Mouse (Mus musculus) embryonic facial prominence, embryonic 15.5 days (tissue): ENCODE results near the gene Dnajc8. TPM values are rescaled to one million over a fixed set of nuclear protein-coding genes. Genes with fewer than 3 reads are reported as not detected.

Experiments
- ATAC-seq: fragments of 200-750 bp; cut with Nextera tagmentation; 2 replicates; pipeline ENCODE4 v1.8.0; 2017; ENCODE audit warnings: low read depth, moderate TSS enrichment; ENCODE audit not compliant: insufficient number of reproducible peaks, low FRiP score, low TSS enrichment
- H3K27ac ChIP-seq: fragments of 300-500 bp; sonication (generic); replicated peaks from 2 replicates; pipeline ENCODE4 v1.5.1; 2015; ENCODE audit warnings: mild to moderate bottlenecking, inconsistent platforms
- H3K27me3 ChIP-seq: fragments of 300-500 bp; sonication (generic); 2 replicates; pipeline ENCODE4 v1.6.1; 2015; ENCODE audit warnings: inconsistent platforms
- H3K36me3 ChIP-seq: fragments of 300-500 bp; sonication (generic); 2 replicates; pipeline ENCODE4 v1.6.1; 2015; ENCODE audit warnings: mild to moderate bottlenecking, inconsistent platforms
- H3K4me1 ChIP-seq: fragments of 300-500 bp; sonication (generic); 2 replicates; pipeline ENCODE4 v1.6.1; 2015; ENCODE audit warnings: inconsistent platforms
- H3K4me2 ChIP-seq: fragments of 300-500 bp; sonication (generic); replicated peaks from 2 replicates; pipeline ENCODE4 v1.6.1; 2015; ENCODE audit warnings: mild to moderate bottlenecking, inconsistent platforms
- H3K4me3 ChIP-seq: fragments of 300-500 bp; sonication (generic); replicated peaks from 2 replicates; pipeline ENCODE4 v1.5.1; 2015; ENCODE audit warnings: mild to moderate bottlenecking, inconsistent platforms
- H3K9ac ChIP-seq: fragments of 300-500 bp; sonication (generic); 2 replicates; pipeline ENCODE4 v1.6.1; 2015; ENCODE audit warnings: inconsistent platforms
- H3K9me3 ChIP-seq: fragments of 300-500 bp; sonication (generic); replicated peaks from 2 replicates; pipeline ENCODE4 v1.6.1; 2016; ENCODE audit warnings: inconsistent platforms
- WGBS: fragments of 180-500 bp; shearing (Covaris S2); methylation state at CpG from one replicate; pipeline ENCODE4 v1.1.7; 2015; 5-methylcytosine and 5-hydroxymethylcytosine counted together
- polyA plus RNA-seq: library from polyadenylated mRNA; unstranded; fragments of >200 nt; fragmentation: Nextera tagmentation; extraction: Ambion mirVana; gene quantifications from 2 replicates; pipeline ENCODE4 v1.2.1, GENCODE M21; 2015

The Dnajc8 gene
- polyA plus RNA-seq, 1 experiment from 2014 or later = 149 TPM

- H3K9ac ChIP-seq = no peak overlapping the region
- H3K9me3 ChIP-seq = no peaks in the 10 kb centered on the region
- ATAC-seq = no peak
- H3K4me1 ChIP-seq = peaks cover 14% of the 10 kb centered on the region
- no peaks in the 10 kb centered on the region for H3K27me3 ChIP-seq
- H3K27ac ChIP-seq = no peak overlapping the region
- H3K36me3 ChIP-seq = no peaks in the 10 kb centered on the region
- H3K4me3 ChIP-seq = no peak overlapping the region
- H3K4me2 ChIP-seq = no peak overlapping the region
- WGBS = 79% methylated on average over 8 of the region's 8 CpGs
These were observed 17.3 kb upstream of the Dnajc8 start for GRCm38 (mm10) chr4:132518066-132518465.

DNA sequence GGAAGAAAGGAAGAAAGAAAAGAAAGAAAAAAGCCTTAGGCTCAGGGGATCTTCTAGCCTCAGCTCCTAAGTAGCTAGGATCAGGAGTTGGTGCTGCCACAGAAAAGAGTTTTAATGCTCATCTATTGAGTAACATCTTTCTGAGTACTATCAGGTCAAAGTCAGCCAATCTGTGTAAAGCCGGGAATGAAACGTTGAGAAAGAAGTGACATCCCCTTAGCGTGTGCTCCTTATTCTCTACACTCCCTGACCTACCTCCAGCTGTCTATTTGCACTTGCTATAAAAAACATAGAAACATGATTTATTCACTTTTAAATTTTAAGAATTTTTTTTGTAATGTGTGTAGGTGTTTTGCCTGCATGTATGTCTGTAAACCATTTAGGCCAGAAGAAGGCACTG lies 16.2 kb upstream of the Dnajc8 start:
- no peak overlapping the region for H3K27ac ChIP-seq
- no peak overlapping the region for H3K4me2 ChIP-seq
- H3K9ac ChIP-seq = no peak overlapping the region
- H3K27me3 ChIP-seq = no peaks in the 10 kb centered on the region
- no peaks in the 10 kb centered on the region for H3K9me3 ChIP-seq
- no peak for ATAC-seq
- no peaks in the 10 kb centered on the region for H3K36me3 ChIP-seq
- peaks cover 10% of the 10 kb centered on the region for H3K4me1 ChIP-seq
- no peak overlapping the region for H3K4me3 ChIP-seq
- WGBS = 92% methylated on average over 3 of the region's 3 CpGs

- Histone ChIP-seq H3K9me3 (no peaks in the 10 kb centered on the region), H3K4me2 (no peak overlapping the region), H3K27me3 (no peaks in the 10 kb centered on the region), H3K4me3 (no peak overlapping the region), H3K9ac (no peak overlapping the region), H3K4me1 (peaks cover 11% of the 10 kb centered on the region; the same call in 1 of the 2 replicates), H3K36me3 (0 out of 2 replicates have a peak, but pooled peaks cover under 1% of the 10 kb centered on the region), H3K27ac (peak overlapping the region; percentile 73)
- 17% methylated on average over 11 of the region's 11 CpGs for WGBS
- ATAC-seq = no peak
These were observed 11.0 kb upstream of the Dnajc8 start for GRCm38 (mm10) chr4:132524321-132524741.

GRCm38 (mm10) chr4:132524808-132525207 lies 10.5 kb upstream of the Dnajc8 start:
- Histone ChIP-seq H3K27ac (peak overlapping the region; percentile 73), H3K27me3 (no peaks in the 10 kb centered on the region), H3K9ac (no peak overlapping the region), H3K4me2 (no peak overlapping the region), H3K4me3 (no peak overlapping the region), H3K36me3 (0 out of 2 replicates have a peak, but pooled peaks cover 4% of the 10 kb centered on the region), H3K9me3 (no peaks in the 10 kb centered on the region), H3K4me1 (peaks cover 11% of the 10 kb centered on the region; the same call in 1 of the 2 replicates)
- peak; percentile 54 for ATAC-seq
- WGBS = 44% methylated on average over 6 of the region's 6 CpGs

DNA sequence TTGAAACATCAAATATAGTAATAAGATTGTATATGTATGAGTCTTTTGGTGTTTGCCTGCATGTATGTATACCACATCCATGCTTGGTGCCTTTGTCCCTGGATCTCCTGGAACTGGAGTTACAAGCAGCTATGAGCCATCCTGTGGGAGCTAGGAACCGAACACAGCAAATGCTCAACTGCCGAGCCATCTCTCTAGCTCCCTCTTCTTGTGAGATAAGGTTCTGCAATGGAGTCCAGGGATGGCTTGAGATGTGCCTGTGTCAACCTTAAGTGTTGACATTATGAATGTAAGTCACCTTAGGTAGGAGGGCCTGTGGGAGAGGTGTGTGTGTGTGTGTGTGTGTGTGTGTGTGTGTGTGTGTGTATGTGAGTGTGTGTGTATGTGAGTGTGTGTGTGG lies 8.7 kb upstream of the Dnajc8 start:
- H3K9ac ChIP-seq = no peak overlapping the region
- peaks cover 18% of the 10 kb centered on the region for H3K36me3 ChIP-seq
- no peaks in the 10 kb centered on the region for H3K27me3 ChIP-seq
- no peak for ATAC-seq
- H3K4me3 ChIP-seq = no peak overlapping the region
- peaks cover 14% of the 10 kb centered on the region for H3K4me1 ChIP-seq
- H3K9me3 ChIP-seq = no peaks in the 10 kb centered on the region
- no peak overlapping the region for H3K27ac ChIP-seq
- no peak overlapping the region for H3K4me2 ChIP-seq
- 57% methylated on average over 2 of the region's 2 CpGs for WGBS

- no peaks in the 10 kb centered on the region for H3K9me3 ChIP-seq
- H3K4me1 ChIP-seq = peaks cover 25% of the 10 kb centered on the region
- no peak overlapping the region for H3K27ac ChIP-seq
- no peak for ATAC-seq
- no peaks in the 10 kb centered on the region for H3K27me3 ChIP-seq
- no peak overlapping the region for H3K4me2 ChIP-seq
- WGBS = 78% methylated on average over 8 of the region's 8 CpGs
- no peak overlapping the region for H3K4me3 ChIP-seq
- no peak overlapping the region for H3K9ac ChIP-seq
- peaks cover 18% of the 10 kb centered on the region for H3K36me3 ChIP-seq
These were observed 7.3 kb upstream of the Dnajc8 start for GRCm38 (mm10) chr4:132527917-132528522.

- 76% methylated on average over 4 of the region's 4 CpGs for WGBS
These were observed 6.0 kb upstream of the Dnajc8 start for GRCm38 (mm10) chr4:132529344-132529743.

DNA sequence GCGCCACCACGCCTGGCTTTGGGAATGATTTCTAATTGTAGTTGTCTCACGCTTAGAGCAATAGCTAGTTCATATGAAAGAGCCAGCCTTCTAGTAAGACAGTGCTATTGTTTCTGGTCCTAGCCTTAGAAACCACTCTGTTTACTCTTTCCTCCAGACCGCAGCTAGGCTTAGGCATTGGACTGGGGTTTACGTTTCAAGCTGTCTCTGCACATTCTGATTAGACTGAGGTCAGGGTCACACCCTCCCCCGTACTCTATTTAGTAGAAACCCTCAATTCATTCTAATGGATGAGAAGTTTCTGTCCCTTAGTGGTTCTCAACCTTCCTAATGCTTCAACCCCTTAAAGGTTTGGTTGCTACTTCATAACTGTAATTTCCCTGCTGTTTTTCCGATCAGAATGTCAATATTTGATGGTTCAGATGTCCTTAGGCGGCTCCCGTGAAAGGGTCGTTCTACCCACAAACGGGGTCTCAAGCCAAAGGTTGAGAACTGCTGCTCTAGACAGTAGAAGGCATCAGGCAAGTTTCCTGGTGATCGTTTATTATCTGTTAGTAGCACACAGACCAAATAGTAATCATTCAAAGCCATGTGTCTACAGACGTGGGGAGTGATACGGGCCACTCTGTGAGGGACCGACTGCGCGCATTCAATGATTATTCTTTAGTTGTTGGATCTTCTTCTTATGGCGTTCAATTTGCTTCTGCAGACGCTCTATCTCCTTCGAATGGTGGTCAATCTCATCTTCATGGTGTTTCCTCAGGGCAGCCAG lies 5.1 kb upstream of the Dnajc8 start:
- Histone ChIP-seq H3K27me3 (no peaks in the 10 kb centered on the region), H3K4me3 (no peak overlapping the region), H3K27ac (no peak overlapping the region), H3K36me3 (peaks cover 18% of the 10 kb centered on the region), H3K9me3 (no peaks in the 10 kb centered on the region), H3K4me2 (no peak overlapping the region), H3K4me1 (peaks cover 22% of the 10 kb centered on the region), H3K9ac (no peak overlapping the region)
- WGBS = 94% methylated on average over 20 of the region's 20 CpGs
- ATAC-seq = no peak

More at GRCm38 (mm10) chr4:132529344-132529743, 6.0 kb upstream of the Dnajc8 start:
- Histone ChIP-seq H3K27ac (no peak overlapping the region), H3K4me1 (peaks cover 27% of the 10 kb centered on the region), H3K4me2 (no peak overlapping the region), H3K36me3 (peaks cover 18% of the 10 kb centered on the region), H3K4me3 (no peak overlapping the region), H3K27me3 (no peaks in the 10 kb centered on the region), H3K9me3 (no peaks in the 10 kb centered on the region), H3K9ac (no peak overlapping the region)
- ATAC-seq = no peak

- WGBS = 14% methylated on average over 5 of the region's 5 CpGs
- Histone ChIP-seq H3K27me3 (no peaks in the 10 kb centered on the region), H3K9ac (peak overlapping the region; percentile 95), H3K9me3 (no peaks in the 10 kb centered on the region), H3K27ac (peak overlapping the region; percentile 99), H3K4me1 (peaks cover 36% of the 10 kb centered on the region), H3K36me3 (peaks cover 18% of the 10 kb centered on the region), H3K4me2 (peak overlapping the region; percentile 78), H3K4me3 (peak overlapping the region; percentile 84)
- 0 out of 2 replicates have a peak, but pooled peaks have one; percentile 15 for ATAC-seq
These were observed 2.9 kb upstream of the Dnajc8 start for GRCm38 (mm10) chr4:132532496-132532895.

GRCm38 (mm10) chr4:132532981-132533916 lies 2.1 kb upstream of the Dnajc8 start, which contains the start of gene Atpif1:
Gene Atpif1, minus strand, starts transcription at chr4:132533659.
- Histone ChIP-seq H3K9ac (peak within 1 kb of the TSS; percentile 95), H3K36me3 (peaks cover 20% of the 10 kb centered on the region), H3K27ac (peak within 1 kb of the TSS; percentile 99), H3K4me1 (peaks cover 36% of the 10 kb centered on the region), H3K9me3 (no peaks in the 10 kb centered on the region), H3K4me3 (peak within 1 kb of the TSS; percentile 84), H3K4me2 (peak within 1 kb of the TSS; percentile 78), H3K27me3 (no peaks in the 10 kb centered on the region)
- ATAC-seq = peak; percentile 88
- WGBS = under 1% methylated on average over 63 of the region's 63 CpGs

- peaks cover 56% of the 10 kb centered on the region for H3K36me3 ChIP-seq
- no peak overlapping the region for H3K4me2 ChIP-seq
- H3K4me1 ChIP-seq = peaks cover 14% of the 10 kb centered on the region
These were observed 4.1 kb downstream of the Dnajc8 start for GRCm38 (mm10) chr4:132539481-132539880.

More at GRCm38 (mm10) chr4:132539481-132539880, 4.1 kb downstream of the Dnajc8 start:
- WGBS = 96% methylated on average over 5 of the region's 5 CpGs
- no peak overlapping the region for H3K9ac ChIP-seq
- no peak for ATAC-seq
- H3K27ac ChIP-seq = no peak overlapping the region
- H3K27me3 ChIP-seq = no peaks in the 10 kb centered on the region
- no peak overlapping the region for H3K4me3 ChIP-seq
- H3K9me3 ChIP-seq = no peaks in the 10 kb centered on the region
